Mouse (Mus musculus): Measurements from ENCODE around the gene Bloc1s6. TPM values are rescaled to one million over a fixed set of nuclear protein-coding genes. Genes with fewer than 3 reads are reported as not detected.

The Bloc1s6 gene
- total RNA-seq, 1 experiment from 2014 or later, result 33.4 TPM

Other genes with a start within 250 kb of the Bloc1s6 start
- 0.37 and 1.0 TPM in 2 replicates for gene Gatm, start 127.2 kb upstream of the Bloc1s6 start, total RNA-seq (2017)
- gene AA467197, start 101.5 kb upstream of the Bloc1s6 start, total RNA-seq (2017), result 32.9 and 41.8 TPM in 2 replicates
- gene Slc30a4, start 35.8 kb upstream of the Bloc1s6 start, total RNA-seq (2017), result 10.8 and 11.4 TPM in 2 replicates
- gene Sqor, start 26.7 kb downstream of the Bloc1s6 start, total RNA-seq (2017), result 73.3 and 76.6 TPM in 2 replicates

Measured in neutrophil, adult 5-6 weeks (primary cell).